Mouse (Mus musculus): ENCODE measurements at regions not wholly inside any gene's neighbourhood (a gene's known extent, or its start where the extent isn't known, plus 50 kb on each side); places are given as distances from the start of the nearest gene placed in this dataset.

- ATAC-seq (replicated peaks; ENCODE audit: low FRiP score, low read depth) (peak; percentile 97), DNase-seq (ENCODE audit: low spot score) (peak; percentile 92)
- Histone ChIP-seq H3K36me3 (ENCODE audit: insufficient read depth, low read length) (no peaks in the 10 kb centered on the region), H3K27me3 (ENCODE audit: insufficient read depth, low read length) (no peaks in the 10 kb centered on the region), H3K9ac (ENCODE audit: low read depth, low read length) (peak overlapping the region; percentile 76), H3K4me1 (replicated peaks; ENCODE audit: insufficient read depth, low read length) (peaks cover 14% of the 10 kb centered on the region; the same call in 1 of the 2 replicates), H3K27ac (peak overlapping the region; percentile 96), H3K4me2 (ENCODE audit: low read length) (peak overlapping the region; percentile 55), H3K9me3 (replicated peaks; ENCODE audit: low read length) (no peaks in the 10 kb centered on the region), H3K4me3 (replicated peaks; ENCODE audit: low read depth, low read length) (peak overlapping the region; percentile 44)
- TF ChIP-seq CTCF (IDR thresholded peaks at IDR 0.05; ENCODE audit: low read depth) = peak; percentile 50
- 1% methylated on average over 53 of the region's 53 CpGs for WGBS
Measured at GRCm38 (mm10) chr4:95160912-95161669, 109.1 kb upstream of the Jun start.

- 15% methylated on average over 7 of the region's 7 CpGs for WGBS
Measured at GRCm38 (mm10) chr4:95161670-95162020, 109.6 kb upstream of the Jun start.

GRCm38 (mm10) chr4:95162386-95163090 lies 110.5 kb upstream of the Jun start:
- no peak for TF ChIP-seq CTCF (IDR thresholded peaks at IDR 0.05; ENCODE audit: low read depth)
- 58% methylated on average over 9 of the region's 9 CpGs for WGBS
- ATAC-seq (replicated peaks; ENCODE audit: low FRiP score, low read depth) (no peak), DNase-seq (ENCODE audit: low spot score) (no peak)
- no peak overlapping the region for H3K27ac ChIP-seq
- H3K4me3 ChIP-seq (replicated peaks; ENCODE audit: low read depth, low read length) = no peak overlapping the region
- no peaks in the 10 kb centered on the region for H3K27me3 ChIP-seq (ENCODE audit: insufficient read depth, low read length)
- H3K36me3 ChIP-seq (ENCODE audit: insufficient read depth, low read length) = no peaks in the 10 kb centered on the region
- H3K9ac ChIP-seq (ENCODE audit: low read depth, low read length) = no peak overlapping the region
- peaks cover 8% of the 10 kb centered on the region; the same call in 1 of the 2 replicates for H3K4me1 ChIP-seq (replicated peaks; ENCODE audit: insufficient read depth, low read length)
- H3K4me2 ChIP-seq (ENCODE audit: low read length) = no peak overlapping the region
- H3K9me3 ChIP-seq (replicated peaks; ENCODE audit: low read length) = no peaks in the 10 kb centered on the region

More at GRCm38 (mm10) chr4:95161670-95162020, 109.6 kb upstream of the Jun start:
- Histone ChIP-seq H3K4me1 (replicated peaks; ENCODE audit: insufficient read depth, low read length) (peaks cover 13% of the 10 kb centered on the region; the same call in 1 of the 2 replicates), H3K4me3 (replicated peaks; ENCODE audit: low read depth, low read length) (peak overlapping the region; percentile 44), H3K27ac (peak overlapping the region; percentile 96), H3K9me3 (replicated peaks; ENCODE audit: low read length) (no peaks in the 10 kb centered on the region), H3K36me3 (ENCODE audit: insufficient read depth, low read length) (no peaks in the 10 kb centered on the region), H3K27me3 (ENCODE audit: insufficient read depth, low read length) (no peaks in the 10 kb centered on the region), H3K9ac (ENCODE audit: low read depth, low read length) (peak overlapping the region; percentile 76), H3K4me2 (ENCODE audit: low read length) (peak overlapping the region; percentile 55)
- ATAC-seq (replicated peaks; ENCODE audit: low FRiP score, low read depth) = no peak
- TF ChIP-seq CTCF (IDR thresholded peaks at IDR 0.05; ENCODE audit: low read depth) = no peak
- DNase-seq (ENCODE audit: low spot score) = no peak

- DNase-seq (ENCODE audit: low spot score) (no peak), ATAC-seq (replicated peaks; ENCODE audit: low FRiP score, low read depth) (no peak)
- 71% methylated on average over 4 of the region's 4 CpGs for WGBS
- no peak overlapping the region for H3K4me3 ChIP-seq (replicated peaks; ENCODE audit: low read depth, low read length)
- no peak for TF ChIP-seq CTCF (IDR thresholded peaks at IDR 0.05; ENCODE audit: low read depth)
- H3K27me3 ChIP-seq (ENCODE audit: insufficient read depth, low read length) = no peaks in the 10 kb centered on the region
- no peaks in the 10 kb centered on the region for H3K9me3 ChIP-seq (replicated peaks; ENCODE audit: low read length)
- no peak overlapping the region for H3K27ac ChIP-seq
- no peak overlapping the region for H3K9ac ChIP-seq (ENCODE audit: low read depth, low read length)
- no peak overlapping the region for H3K4me2 ChIP-seq (ENCODE audit: low read length)
- H3K4me1 ChIP-seq (replicated peaks; ENCODE audit: insufficient read depth, low read length) = peaks cover 8% of the 10 kb centered on the region; the same call in 1 of the 2 replicates
- no peaks in the 10 kb centered on the region for H3K36me3 ChIP-seq (ENCODE audit: insufficient read depth, low read length)
Measured at GRCm38 (mm10) chr4:95163403-95163802, 111.4 kb upstream of the Jun start.

GRCm38 (mm10) chr4:95166503-95166902 lies 114.5 kb upstream of the Jun start:
- no peak for TF ChIP-seq CTCF (IDR thresholded peaks at IDR 0.05; ENCODE audit: low read depth)
- WGBS = 76% methylated on average over 5 of the region's 5 CpGs

GRCm38 (mm10) chr4:95167216-95167615 lies 115.2 kb upstream of the Jun start:
- Histone ChIP-seq H3K27ac (no peak overlapping the region), H3K4me2 (ENCODE audit: low read length) (no peak overlapping the region), H3K27me3 (ENCODE audit: insufficient read depth, low read length) (no peaks in the 10 kb centered on the region), H3K9me3 (replicated peaks; ENCODE audit: low read length) (no peaks in the 10 kb centered on the region), H3K4me1 (replicated peaks; ENCODE audit: insufficient read depth, low read length) (no peaks in the 10 kb centered on the region), H3K9ac (ENCODE audit: low read depth, low read length) (no peak overlapping the region), H3K36me3 (ENCODE audit: insufficient read depth, low read length) (no peaks in the 10 kb centered on the region), H3K4me3 (replicated peaks; ENCODE audit: low read depth, low read length) (no peak overlapping the region)
- ATAC-seq (replicated peaks; ENCODE audit: low FRiP score, low read depth) (no peak), DNase-seq (ENCODE audit: low spot score) (no peak)
- 94% methylated on average over 1 of the region's 1 CpGs for WGBS
- TF ChIP-seq CTCF (IDR thresholded peaks at IDR 0.05; ENCODE audit: low read depth) = no peak

More at GRCm38 (mm10) chr4:95166503-95166902, 114.5 kb upstream of the Jun start:
- H3K27me3 ChIP-seq (ENCODE audit: insufficient read depth, low read length) = no peaks in the 10 kb centered on the region
- H3K27ac ChIP-seq = no peak overlapping the region
- no peak overlapping the region for H3K9ac ChIP-seq (ENCODE audit: low read depth, low read length)
- H3K36me3 ChIP-seq (ENCODE audit: insufficient read depth, low read length) = no peaks in the 10 kb centered on the region
- no peaks in the 10 kb centered on the region for H3K4me1 ChIP-seq (replicated peaks; ENCODE audit: insufficient read depth, low read length)
- no peak overlapping the region for H3K4me2 ChIP-seq (ENCODE audit: low read length)
- DNase-seq (ENCODE audit: low spot score) (no peak), ATAC-seq (replicated peaks; ENCODE audit: low FRiP score, low read depth) (no peak)
- H3K9me3 ChIP-seq (replicated peaks; ENCODE audit: low read length) = no peaks in the 10 kb centered on the region
- H3K4me3 ChIP-seq (replicated peaks; ENCODE audit: low read depth, low read length) = no peak overlapping the region
